Mouse (Mus musculus): ENCODE results near the gene Dbn1. TPM values are rescaled to one million over a fixed set of nuclear protein-coding genes. Genes with fewer than 3 reads are reported as not detected.
A peak's percentile ranks its signal among the peaks of the same experiment; 100 is the strongest.

Dbn1 gene
- total RNA-seq, 2 experiments from 2014 or later = 356 to 398 TPM

DNA sequence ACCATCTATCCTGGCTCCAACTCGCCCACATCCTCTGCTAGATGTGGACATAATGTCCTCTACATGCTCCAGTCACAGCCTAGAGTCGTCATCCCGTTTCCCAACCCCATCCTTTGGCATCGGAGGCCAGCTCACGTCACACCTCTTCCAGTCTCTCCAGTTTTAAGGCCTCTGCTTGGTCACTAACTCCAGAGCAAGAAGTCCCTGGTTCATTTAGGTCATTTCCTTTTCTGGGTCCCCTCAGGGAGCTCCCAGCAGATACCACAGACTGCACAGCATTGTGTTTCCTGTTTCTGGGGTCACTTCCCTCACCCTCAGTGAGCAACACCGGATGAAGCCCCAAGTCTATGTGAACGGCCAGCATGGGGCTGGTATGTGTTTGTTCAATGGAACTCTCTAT is 8.9 kb downstream of the Dbn1 start:
- no peak for DNase-seq (ENCODE audit: extremely low spot score in 1 of 2, low spot score in 1 of 2)

GRCm38 (mm10) chr13:55478036-55478435 is 9.9 kb downstream of the Dbn1 start:
- DNase-seq (ENCODE audit: extremely low spot score in 1 of 2, low spot score in 1 of 2) = peak in 1 of 2 experiments; percentile 65

DNA sequence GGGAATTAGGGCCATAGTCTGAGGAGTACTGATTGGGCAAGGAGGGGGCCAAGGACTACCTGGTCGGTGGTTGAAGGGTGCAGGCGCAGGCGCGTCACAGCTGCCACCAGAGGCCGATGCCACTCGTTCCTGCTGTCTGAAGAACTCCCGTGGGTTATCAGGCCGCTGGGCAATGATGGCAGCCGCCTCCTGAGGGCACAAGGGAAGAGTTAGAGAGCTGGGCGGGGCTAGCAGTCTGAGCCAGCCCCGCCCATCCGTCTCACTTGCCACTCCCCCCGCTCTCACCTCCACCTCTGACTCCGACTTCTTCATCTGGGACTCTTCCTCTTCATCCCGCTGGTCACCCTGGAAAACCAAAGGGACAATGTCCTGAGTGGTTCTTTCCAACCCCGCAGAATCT is 10.4 kb downstream of the Dbn1 start:
- no peak for DNase-seq (ENCODE audit: extremely low spot score in 1 of 2, low spot score in 1 of 2)

DNA sequence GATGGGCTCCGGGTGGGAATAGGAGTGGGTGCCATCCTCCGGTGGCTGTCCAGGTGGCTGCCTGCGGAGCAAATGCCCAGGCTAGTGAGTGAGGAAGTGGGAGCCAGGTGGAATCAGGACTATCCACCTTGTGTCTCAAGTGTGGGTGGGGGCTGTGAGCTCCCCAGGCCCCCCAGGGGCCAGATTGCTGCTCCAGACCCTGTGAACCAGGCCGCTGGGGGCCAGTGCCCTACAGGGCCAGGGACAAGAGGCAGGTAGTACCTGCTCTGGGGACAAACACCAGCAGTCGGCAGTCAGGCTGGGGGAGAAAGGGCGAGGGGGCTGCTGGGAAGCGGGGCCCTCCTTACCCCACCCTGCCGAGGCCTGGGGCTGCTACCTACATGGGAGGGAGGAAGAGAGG is 11.7 kb downstream of the Dbn1 start:
- DNase-seq (ENCODE audit: extremely low spot score in 1 of 2, low spot score in 1 of 2) = no peak

GRCm38 (mm10) chr13:55475750-55476149 is 12.2 kb downstream of the Dbn1 start:
- DNase-seq (ENCODE audit: extremely low spot score in 1 of 2, low spot score in 1 of 2) = no peak

- peak in 1 of 2 experiments; percentile 58 for DNase-seq (ENCODE audit: extremely low spot score in 1 of 2, low spot score in 1 of 2)
Measured at GRCm38 (mm10) chr13:55474621-55475069, 13.3 kb downstream of the Dbn1 start.

DNA sequence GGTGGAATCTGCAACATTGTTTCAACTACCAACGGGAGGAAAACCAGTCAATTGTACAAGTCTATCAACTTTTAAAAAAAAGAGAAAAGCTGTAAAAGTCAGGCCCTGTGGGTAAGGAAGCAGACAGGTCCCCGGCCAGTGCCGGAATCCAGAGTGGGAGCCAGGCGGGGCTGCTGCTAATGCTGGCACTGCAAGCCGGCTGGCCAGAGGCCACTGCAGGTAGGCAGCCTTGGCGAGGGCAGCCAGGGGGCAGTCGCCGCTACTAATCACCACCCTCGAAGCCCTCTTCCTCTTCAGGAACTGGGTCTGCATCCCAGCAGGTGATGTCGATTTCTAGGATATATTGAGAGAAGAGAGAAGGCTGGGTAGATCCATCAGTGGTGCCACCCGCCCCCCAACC is 13.9 kb downstream of the Dbn1 start:
- no peak for DNase-seq (ENCODE audit: extremely low spot score in 1 of 2, low spot score in 1 of 2)

- DNase-seq (ENCODE audit: extremely low spot score in 1 of 2, low spot score in 1 of 2) = no peak
Measured at GRCm38 (mm10) chr13:55473076-55473831, 14.7 kb downstream of the Dbn1 start.

DNA sequence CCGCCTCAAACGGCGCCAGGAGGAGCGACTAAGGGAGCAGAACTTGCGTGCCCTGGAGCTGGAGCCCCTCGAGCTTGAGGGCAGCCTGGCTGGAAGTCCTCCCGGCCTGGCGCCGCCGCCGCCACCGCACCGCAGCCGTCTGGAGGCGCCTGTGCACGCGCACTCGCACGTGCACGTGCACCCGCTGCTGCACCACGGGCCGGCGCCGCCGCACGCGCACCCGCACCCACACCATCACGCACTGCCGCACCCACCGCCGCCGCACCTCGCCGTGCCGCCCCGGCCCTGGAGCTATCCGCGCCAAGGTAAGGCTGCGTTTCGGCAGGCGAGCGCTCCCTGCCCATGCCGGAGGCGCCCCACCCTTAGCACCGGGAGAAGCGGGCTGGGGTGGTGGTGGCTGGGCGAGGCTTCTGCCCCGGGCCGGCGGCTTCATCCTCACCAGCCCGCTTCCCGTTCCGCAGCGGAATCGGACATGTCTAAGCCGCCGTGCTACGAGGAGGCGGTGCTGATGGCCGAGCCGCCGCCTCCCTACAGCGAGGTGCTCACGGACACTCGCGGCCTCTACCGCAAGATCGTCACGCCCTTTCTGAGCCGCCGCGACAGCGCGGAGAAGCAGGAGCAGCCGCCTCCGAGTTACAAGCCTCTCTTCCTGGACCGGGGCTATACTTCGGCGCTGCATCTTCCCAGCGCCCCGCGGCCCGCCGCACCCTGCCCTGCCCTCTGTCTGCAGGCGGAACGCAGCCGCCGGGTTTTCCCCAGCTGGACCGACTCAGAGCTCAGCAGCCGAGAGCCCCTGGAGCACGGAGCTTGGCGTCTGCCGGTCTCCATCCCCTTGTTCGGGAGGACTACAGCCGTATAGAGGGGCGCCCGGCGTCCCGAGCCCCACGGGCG is 15.5 kb downstream of the Dbn1 start:
- peak; percentile 54 to 74 for DNase-seq (ENCODE audit: extremely low spot score in 1 of 2, low spot score in 1 of 2)

GRCm38 (mm10) chr13:55471819-55472131 is 16.1 kb downstream of the Dbn1 start:
- no peak for DNase-seq (ENCODE audit: extremely low spot score in 1 of 2, low spot score in 1 of 2)

GRCm38 (mm10) chr13:55471156-55471818 is 16.6 kb downstream of the Dbn1 start:
- DNase-seq (ENCODE audit: extremely low spot score in 1 of 2, low spot score in 1 of 2) = peak; percentile 81 to 88

DNA sequence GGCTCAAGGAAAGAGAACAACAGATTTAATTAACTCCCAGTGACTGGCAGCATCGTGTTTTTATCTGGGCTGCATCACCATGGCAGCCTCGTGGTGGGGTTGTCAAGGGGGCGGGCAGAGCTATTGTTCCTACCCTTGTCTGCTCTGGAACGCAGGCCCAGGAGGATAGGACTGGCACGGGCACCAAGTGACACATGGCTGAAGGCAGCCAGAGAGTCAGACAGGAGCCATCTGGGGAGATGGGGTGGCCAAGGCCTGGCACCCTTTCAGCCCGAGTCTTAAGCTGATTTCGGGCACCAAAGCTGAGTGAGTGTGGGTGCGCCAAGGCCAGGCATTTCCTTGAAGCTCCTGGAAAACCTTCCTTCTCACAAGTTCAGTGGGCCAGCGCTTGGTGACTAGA is 17.5 kb downstream of the Dbn1 start:
- DNase-seq (ENCODE audit: extremely low spot score in 1 of 2, low spot score in 1 of 2) = peak in 1 of 2 experiments; percentile 56

DNA sequence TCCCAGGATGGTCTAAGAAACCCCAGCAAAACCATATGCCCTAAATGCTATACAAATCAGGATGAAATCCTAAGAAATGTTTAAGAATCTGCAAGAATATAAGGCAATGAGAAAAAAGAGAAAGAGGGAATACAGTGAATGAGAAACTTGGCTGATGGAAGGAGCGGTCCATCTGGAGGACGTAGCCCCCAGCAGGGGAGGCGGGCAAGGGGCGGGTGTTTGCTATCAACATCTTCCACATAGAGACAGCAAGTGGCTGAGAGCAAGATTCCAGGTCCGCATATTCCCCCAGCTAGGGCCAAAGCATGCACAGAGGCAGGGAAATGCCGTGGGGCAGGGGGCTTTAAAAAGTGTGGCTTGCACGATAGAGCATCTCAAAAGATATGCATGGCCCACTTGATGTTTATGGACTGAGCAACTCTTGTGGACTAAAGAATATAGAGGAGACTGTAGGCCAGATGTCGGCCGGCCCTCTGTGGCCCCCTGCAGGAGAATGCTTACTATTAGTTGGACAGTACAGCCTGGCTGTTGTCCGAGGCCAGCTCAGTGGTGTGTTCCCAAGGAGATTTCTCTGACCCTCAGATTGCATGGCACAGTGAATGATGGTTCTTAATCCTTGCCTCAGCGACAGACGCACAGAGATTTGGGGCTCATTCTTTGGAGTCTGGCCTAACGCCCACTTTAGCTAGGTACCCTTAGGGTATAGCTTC is 18.9 kb downstream of the Dbn1 start:
- no peak for DNase-seq (ENCODE audit: extremely low spot score in 1 of 2, low spot score in 1 of 2)

DNA sequence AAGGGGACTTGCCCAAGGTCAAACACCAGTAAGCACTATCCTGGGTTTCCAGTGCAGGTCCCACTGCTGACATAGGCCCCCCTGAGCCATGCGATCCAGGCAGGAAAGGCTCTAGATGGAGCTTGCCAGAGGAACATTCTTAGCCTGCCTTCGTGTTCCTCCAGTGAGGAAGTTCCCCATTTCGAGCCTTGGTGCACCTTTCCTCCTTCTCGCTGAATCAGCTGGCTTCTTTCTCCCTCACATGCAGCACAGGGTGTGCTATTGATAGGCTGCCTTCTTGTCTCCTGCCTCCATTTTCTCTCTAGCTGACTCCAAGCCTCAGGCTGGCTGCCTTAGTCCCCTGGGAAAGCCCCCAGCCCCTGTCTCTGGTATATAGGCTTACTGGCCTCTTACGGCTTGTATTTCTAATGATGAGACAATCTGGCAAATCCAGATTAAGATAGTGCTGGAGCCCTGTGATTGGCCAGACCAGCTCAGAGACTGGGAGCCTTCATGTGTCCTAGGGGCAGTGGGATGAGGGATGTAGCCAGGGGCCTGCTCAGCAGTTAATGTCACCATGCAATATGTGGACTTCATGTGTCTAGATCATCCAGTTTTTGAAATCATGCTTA is 22.0 kb downstream of the Dbn1 start:
- no peak for DNase-seq (ENCODE audit: extremely low spot score in 1 of 2, low spot score in 1 of 2)

- DNase-seq (ENCODE audit: extremely low spot score in 1 of 2, low spot score in 1 of 2) = no peak
Measured at GRCm38 (mm10) chr13:55465184-55465583, 22.7 kb downstream of the Dbn1 start.

DNA sequence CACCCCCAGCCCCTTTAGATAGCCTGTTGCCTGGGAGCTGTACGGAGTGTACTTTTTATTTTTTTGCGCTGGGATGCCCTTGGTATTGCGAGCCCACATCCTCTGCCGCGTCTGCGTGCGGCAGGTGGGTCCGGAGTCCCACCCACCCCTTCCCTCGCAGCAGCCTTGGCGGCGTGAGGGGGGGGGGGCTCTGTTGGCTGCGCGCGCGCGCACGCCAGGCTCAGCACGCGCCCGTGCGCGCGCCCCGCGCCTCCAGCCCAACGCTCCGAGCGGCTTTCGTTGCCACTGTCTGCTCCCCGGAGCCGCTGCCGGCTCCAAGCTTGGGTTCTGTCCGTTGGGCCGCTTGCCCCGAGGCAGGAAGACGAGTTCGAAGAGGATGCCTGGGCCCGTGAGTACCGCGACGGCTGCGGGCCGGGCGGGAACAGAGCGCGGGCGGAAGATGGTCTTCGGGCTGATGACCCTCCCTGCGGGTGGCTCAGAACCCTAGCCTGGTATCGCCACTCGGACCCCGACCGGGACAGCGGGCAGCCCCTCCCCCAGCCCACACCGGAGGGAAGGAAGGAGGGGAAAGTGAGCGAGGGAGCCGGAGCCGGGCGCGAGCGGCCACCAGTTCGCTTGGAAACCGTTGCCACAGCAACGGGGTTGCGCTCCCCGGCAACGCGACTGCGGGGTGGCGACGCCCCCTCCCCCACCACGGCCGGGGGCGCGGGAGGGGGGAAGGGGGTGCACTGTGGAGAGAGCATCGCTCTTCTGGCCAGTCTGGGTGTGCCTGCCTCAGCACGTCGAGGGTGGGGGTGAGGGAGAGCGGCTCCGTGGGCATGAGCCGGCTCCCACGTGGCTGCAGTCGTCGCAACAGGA is 23.7 kb downstream of the Dbn1 start, which contains the start of gene Prr7:
Gene Prr7, plus strand, starts transcription at position 241 of the 858 bp plus-strand sequence.
- peak; percentile 67 to 69 for DNase-seq (ENCODE audit: extremely low spot score in 1 of 2, low spot score in 1 of 2)

GRCm38 (mm10) chr13:55463399-55464026 is 24.4 kb downstream of the Dbn1 start:
- no peak for DNase-seq (ENCODE audit: extremely low spot score in 1 of 2, low spot score in 1 of 2)

DNA sequence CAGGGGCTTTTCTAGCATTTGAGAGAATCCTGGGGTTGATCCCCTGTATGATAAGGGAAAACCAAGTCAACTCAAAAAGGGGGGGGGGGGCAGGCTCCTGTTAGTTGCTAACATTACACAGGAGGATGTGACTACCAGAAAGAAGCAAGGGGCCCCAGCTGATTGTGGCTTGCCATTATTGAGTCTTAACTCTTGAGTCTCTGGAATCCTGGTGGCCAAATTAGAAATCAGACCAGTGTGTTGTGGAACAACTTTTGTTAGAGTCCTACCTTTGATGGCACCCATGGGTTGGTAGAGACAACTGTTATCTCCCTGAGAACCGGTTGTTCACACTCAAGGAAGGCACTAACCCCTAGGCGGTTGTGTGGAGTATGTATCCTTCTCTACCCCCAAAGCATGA is 24.9 kb downstream of the Dbn1 start:
- no peak for DNase-seq (ENCODE audit: extremely low spot score in 1 of 2, low spot score in 1 of 2)
